Mouse (Mus musculus) cerebellum, adult 2 months (tissue): ENCODE results near the gene Sult6b2.

ENCODE experiments used
- CTCF ChIP-seq: fragments of 200-500 bp; IDR thresholded peaks from 2 replicates; pipeline ENCODE4 v1.5.1; 2011; ENCODE audit warnings: low read depth, mild to moderate bottlenecking, control low read depth, low read length, moderate library complexity, borderline replicate concordance; ENCODE audit not compliant: insufficient read depth
- POLR2A ChIP-seq: fragments of 200-500 bp; IDR thresholded peaks from 2 replicates; pipeline ENCODE4 v1.6.1; 2011; ENCODE audit warnings: low read length, control low read depth, borderline replicate concordance; ENCODE audit not compliant: insufficient read depth

GRCm38 (mm10) chr6:142825449-142825848 lies 21.1 kb upstream of the Sult6b2 start:
- no peak for TF ChIP-seq POLR2A
- TF ChIP-seq CTCF, result no peak
